Mouse (Mus musculus): ENCODE measurements at regions not wholly inside any gene's neighbourhood (a gene's known extent, or its start where the extent isn't known, plus 50 kb on each side); places are given as distances from the start of the nearest gene placed in this dataset.

GRCm38 (mm10) chr7:67895166-67895565 lies 57.5 kb upstream of the Igf1r start:
- intact Hi-C loops (cut with DNase I), result no loop called here
- no peak for DNase-seq

GRCm38 (mm10) chr7:67892917-67893316 lies 59.7 kb upstream of the Igf1r start:
- intact Hi-C loops (cut with DNase I), result no loop called here

GRCm38 (mm10) chr7:67883040-67883439 lies 69.6 kb upstream of the Igf1r start:
- DNase-seq, result no peak
- intact Hi-C loops (cut with DNase I), result no loop called here

More at GRCm38 (mm10) chr7:67892917-67893316, 59.7 kb upstream of the Igf1r start:
- DNase-seq, result peak in 1 of 2 experiments; percentile 5

- DNase-seq, result no peak
- intact Hi-C loops (cut with DNase I), result no loop called here
Observed at GRCm38 (mm10) chr7:67882606-67883005, 70.0 kb upstream of the Igf1r start.

GRCm38 (mm10) chr7:67878226-67878625 lies 74.4 kb upstream of the Igf1r start:
- no peak for DNase-seq
- intact Hi-C loops (cut with DNase I), result no loop called here

GRCm38 (mm10) chr7:67877587-67877986 lies 75.0 kb upstream of the Igf1r start:
- intact Hi-C loops (cut with DNase I), result no loop called here
- no peak for DNase-seq

- intact Hi-C loops (cut with DNase I), result no loop called here
- no peak for DNase-seq
Observed at GRCm38 (mm10) chr7:67854080-67855022, 94.8 kb upstream of the Synm start.

- DNase-seq, result no peak
- intact Hi-C loops (cut with DNase I), result no loop called here
Observed at GRCm38 (mm10) chr7:67852859-67853258, 93.3 kb upstream of the Synm start.

- intact Hi-C loops (cut with DNase I), result no loop called here
- no peak for DNase-seq
Observed at GRCm38 (mm10) chr7:67849509-67849862, 89.9 kb upstream of the Synm start.

- peak; percentile 34 to 47 for DNase-seq
- intact Hi-C loops (cut with DNase I), result no loop called here
Observed at GRCm38 (mm10) chr7:67848589-67849508, 89.3 kb upstream of the Synm start.

- intact Hi-C loops (cut with DNase I), result no loop called here
- DNase-seq, result no peak
Observed at GRCm38 (mm10) chr7:67846796-67847195, 87.3 kb upstream of the Synm start.

GRCm38 (mm10) chr7:67836984-67837383 lies 77.4 kb upstream of the Synm start:
- no peak for DNase-seq
- intact Hi-C loops (cut with DNase I), result no loop called here

- no peak for DNase-seq
- intact Hi-C loops (cut with DNase I), result no loop called here
Observed at GRCm38 (mm10) chr7:67836117-67836949, 76.8 kb upstream of the Synm start.

GRCm38 (mm10) chr7:67831738-67832137 lies 72.2 kb upstream of the Synm start:
- DNase-seq, result no peak
- intact Hi-C loops (cut with DNase I), result no loop called here

- no peak for DNase-seq
- intact Hi-C loops (cut with DNase I), result no loop called here
Observed at GRCm38 (mm10) chr7:67827386-67827785, 67.8 kb upstream of the Synm start.

- intact Hi-C loops (cut with DNase I), result no loop called here
- DNase-seq, result no peak
Observed at GRCm38 (mm10) chr7:67826936-67827335, 67.4 kb upstream of the Synm start.

GRCm38 (mm10) chr7:67826368-67826767 lies 66.8 kb upstream of the Synm start:
- DNase-seq, result no peak
- intact Hi-C loops (cut with DNase I), result no loop called here

- intact Hi-C loops (cut with DNase I), result no loop called here
- no peak for DNase-seq
Observed at GRCm38 (mm10) chr7:67825636-67826280, 66.2 kb upstream of the Synm start.

GRCm38 (mm10) chr7:67823943-67824645 lies 64.6 kb upstream of the Synm start:
- no peak for DNase-seq
- intact Hi-C loops (cut with DNase I), result no loop called here

Measured in heart, postnatal 36 days (tissue).